Mouse (Mus musculus): ENCODE measurements around the gene Klf16. TPM values are rescaled to one million over a fixed set of nuclear protein-coding genes. Genes with fewer than 3 reads are reported as not detected.

Klf16 gene
- 10.4 and 11.6 TPM in 2 replicates for polyA plus RNA-seq (2015; fragmentation: Nextera tagmentation; extraction: Ambion mirVana)

DNA sequence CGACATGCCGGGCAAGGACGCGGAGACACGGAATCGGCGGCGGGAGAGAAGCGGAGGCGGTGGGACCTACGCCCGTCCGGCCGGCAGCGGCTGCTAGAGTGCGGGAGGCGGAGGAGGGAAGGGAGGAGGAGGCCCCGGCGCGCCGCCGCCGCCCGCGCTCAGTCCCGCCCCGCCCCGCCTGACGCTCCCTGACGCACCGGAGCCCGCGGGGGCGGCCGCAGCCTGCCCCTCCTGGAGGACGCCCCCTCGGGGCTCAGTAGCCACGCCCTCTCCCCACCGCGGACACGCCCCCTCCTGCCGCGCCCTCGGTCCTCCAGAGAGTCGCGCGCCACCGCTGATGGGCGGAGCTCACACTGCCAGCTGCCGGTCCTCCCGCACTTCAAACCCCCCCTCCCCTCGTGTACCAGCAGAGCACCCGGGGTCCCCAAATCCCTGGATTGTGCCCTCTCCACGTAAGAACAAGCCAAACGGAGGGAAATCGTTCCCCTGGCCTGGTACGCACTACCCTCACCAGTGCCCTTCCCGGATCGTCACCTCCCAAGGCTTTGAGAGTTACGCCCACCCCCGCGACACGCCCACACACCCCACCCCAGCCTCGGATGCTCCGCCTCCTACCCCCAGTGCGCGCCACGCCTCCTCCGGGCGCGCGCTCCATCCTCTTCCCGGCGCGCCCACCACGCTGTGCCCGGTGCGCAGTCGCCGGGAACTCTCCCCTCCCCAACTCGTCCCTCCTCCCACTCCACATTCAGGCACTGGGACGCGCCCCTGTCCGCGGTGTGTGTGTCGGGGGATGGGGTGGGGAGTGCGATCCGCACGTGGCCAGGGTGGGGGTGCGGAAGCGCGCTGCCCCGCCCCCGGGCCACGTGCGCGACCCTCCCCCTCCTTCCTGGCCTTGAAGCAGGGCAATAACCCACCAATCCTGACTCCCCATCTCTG, at the start of gene Klf16:
Gene Klf16 (minus strand): TSS at position 127 of the 936 bp plus-strand sequence.
- Histone ChIP-seq H3K4me2 (replicated peaks; ENCODE audit: low read depth, low read length) (peak within 1 kb of the TSS; percentile 97), H3K9me3 (ENCODE audit: low read length) (no peaks in the 10 kb centered on the region), H3K4me1 (ENCODE audit: insufficient read depth, low read length) (peaks cover 43% of the 10 kb centered on the region), H3K27ac (ENCODE audit: low read length) (peak within 1 kb of the TSS; percentile 97), H3K27me3 (ENCODE audit: insufficient read depth, low read length) (no peaks in the 10 kb centered on the region), H3K36me3 (ENCODE audit: insufficient read depth, low read length) (no peaks in the 10 kb centered on the region), H3K9ac (replicated peaks; ENCODE audit: low read length) (peak within 1 kb of the TSS; percentile 87), H3K4me3 (ENCODE audit: low read length) (peak within 1 kb of the TSS; percentile 82)
- peak; percentile 77 for ATAC-seq (ENCODE audit: low FRiP score, low TSS enrichment)
- under 1% methylated on average over 57 of the region's 97 CpGs for WGBS

DNA sequence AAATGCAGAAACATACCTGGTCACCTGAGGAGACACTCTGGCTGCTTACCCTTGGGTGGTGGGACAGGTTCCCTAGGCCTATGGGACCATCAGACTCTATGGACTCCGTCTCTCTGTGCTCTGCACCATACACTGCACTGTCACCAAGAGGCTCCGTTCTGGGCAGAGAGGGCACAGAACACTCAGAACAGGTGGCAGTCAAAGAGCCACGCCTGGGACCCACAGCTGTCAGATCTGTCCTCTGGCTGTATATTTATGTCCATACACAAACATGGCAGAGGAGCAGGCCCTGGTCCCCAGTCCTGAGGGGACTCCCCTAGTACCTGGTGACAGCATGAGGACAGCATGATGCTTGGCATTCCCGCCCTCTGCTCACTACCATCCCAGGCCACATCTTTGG, 48.6 kb upstream of the Klf16 start:
- ATAC-seq (ENCODE audit: low FRiP score, low TSS enrichment): no peak
- Histone ChIP-seq H3K4me2 (replicated peaks; ENCODE audit: low read depth, low read length) (no peak overlapping the region), H3K36me3 (ENCODE audit: insufficient read depth, low read length) (no peaks in the 10 kb centered on the region), H3K27ac (ENCODE audit: low read length) (peak overlapping the region; percentile 29; the same call in 1 of the 2 replicates), H3K27me3 (ENCODE audit: insufficient read depth, low read length) (no peaks in the 10 kb centered on the region), H3K9ac (replicated peaks; ENCODE audit: low read length) (0 out of 2 replicates have a peak overlapping the region, but pooled peaks have one; percentile 16), H3K4me1 (ENCODE audit: insufficient read depth, low read length) (peaks cover 61% of the 10 kb centered on the region), H3K9me3 (ENCODE audit: low read length) (no peaks in the 10 kb centered on the region), H3K4me3 (ENCODE audit: low read length) (no peak overlapping the region)
- WGBS: 81% methylated on average over 4 of the region's 4 CpGs

DNA sequence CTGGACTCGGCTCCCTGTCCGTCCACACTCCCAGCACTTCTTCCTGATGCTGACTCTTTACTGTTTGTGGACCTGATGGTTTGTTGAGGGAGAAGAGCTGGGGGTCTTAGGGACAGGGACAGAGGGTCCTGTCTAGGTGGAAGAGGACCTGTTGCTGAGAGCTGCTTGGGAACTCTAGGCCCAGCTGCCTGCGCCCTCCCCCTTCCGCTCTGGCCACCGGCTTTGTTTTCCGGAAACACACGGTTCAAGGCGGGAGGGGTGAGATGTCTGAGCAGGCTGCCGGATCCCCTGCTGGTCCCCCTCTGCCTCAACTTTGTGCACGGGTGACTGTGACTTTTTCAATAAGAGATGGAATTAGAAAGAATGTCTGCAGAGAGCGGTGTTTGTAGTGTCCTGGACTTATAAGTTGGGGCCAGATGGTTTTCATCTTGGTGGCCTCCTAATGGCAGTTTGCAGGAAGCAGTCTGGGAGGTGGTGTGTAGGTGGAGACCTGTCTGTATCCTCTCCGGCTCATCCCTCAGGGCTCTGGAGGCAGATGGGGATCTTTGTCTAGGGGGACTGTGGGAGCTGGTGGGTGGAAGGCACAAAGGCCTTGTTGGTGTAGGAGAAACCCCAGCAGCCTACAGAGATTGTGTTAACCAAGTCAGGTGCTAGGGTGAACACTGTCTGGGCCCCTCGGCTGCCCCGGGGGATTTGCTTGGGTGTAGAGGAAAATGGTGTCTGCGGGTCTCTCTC, 46.5 kb upstream of the Klf16 start:
- H3K4me2 ChIP-seq (replicated peaks; ENCODE audit: low read depth, low read length): peak overlapping the region; percentile 81
- ATAC-seq (ENCODE audit: low FRiP score, low TSS enrichment): no peak
- no peaks in the 10 kb centered on the region for H3K27me3 ChIP-seq (ENCODE audit: insufficient read depth, low read length)
- H3K9me3 ChIP-seq (ENCODE audit: low read length): no peaks in the 10 kb centered on the region
- 10% methylated on average over 15 of the region's 15 CpGs for WGBS
- H3K27ac ChIP-seq (ENCODE audit: low read length): peak overlapping the region; percentile 92
- peaks cover 54% of the 10 kb centered on the region for H3K4me1 ChIP-seq (ENCODE audit: insufficient read depth, low read length)
- no peaks in the 10 kb centered on the region for H3K36me3 ChIP-seq (ENCODE audit: insufficient read depth, low read length)
- peak overlapping the region; percentile 84 for H3K4me3 ChIP-seq (ENCODE audit: low read length)
- H3K9ac ChIP-seq (replicated peaks; ENCODE audit: low read length): peak overlapping the region; percentile 92

DNA sequence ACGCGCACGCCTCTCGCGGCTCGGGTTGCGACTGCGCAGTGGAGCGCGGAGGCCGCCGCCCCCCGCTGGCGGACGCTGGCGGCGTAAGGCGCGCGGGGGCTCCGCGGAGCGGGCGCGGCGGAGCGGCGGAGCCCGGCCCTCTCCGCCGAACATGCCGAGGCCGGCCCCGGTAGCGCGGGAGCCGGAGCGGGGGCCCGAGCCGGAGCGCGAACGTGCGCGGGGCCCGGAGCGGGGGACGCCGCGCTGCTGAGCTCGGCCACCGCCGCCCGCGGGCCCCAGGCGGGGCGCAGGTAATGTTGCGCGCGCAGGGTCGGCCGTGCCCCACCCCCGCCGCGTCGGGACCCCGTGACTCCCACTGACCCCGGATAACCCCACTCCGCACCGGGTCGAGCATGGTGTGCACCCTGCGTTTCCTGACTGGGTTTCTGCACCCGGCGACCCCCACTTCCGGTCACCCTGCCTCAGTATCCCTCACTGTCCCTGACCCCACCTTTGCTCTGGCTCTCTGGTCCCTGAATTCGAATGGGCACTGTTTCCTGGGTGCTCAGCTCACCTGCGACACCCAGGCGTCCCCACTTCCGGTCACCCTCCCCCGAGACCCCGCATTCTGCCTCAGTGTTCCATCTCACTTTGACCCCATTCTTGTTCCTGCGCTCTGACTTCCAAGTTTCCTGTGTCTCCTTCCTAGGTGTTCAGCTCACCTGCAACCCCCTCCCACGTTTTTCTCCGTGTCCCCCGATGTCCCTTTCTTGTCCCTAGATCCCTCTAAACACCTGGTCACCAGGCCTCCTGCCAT, 45.7 kb upstream of the Klf16 start, which contains the start of gene Csnk1g2:
Gene Csnk1g2 (plus strand): TSS at position 178 of the 796 bp plus-strand sequence.
- H3K27ac ChIP-seq (ENCODE audit: low read length): peak within 1 kb of the TSS; percentile 98
- peaks cover 46% of the 10 kb centered on the region for H3K4me1 ChIP-seq (ENCODE audit: insufficient read depth, low read length)
- H3K9me3 ChIP-seq (ENCODE audit: low read length): no peaks in the 10 kb centered on the region
- H3K4me2 ChIP-seq (replicated peaks; ENCODE audit: low read depth, low read length): peak within 1 kb of the TSS; percentile 82
- peak within 1 kb of the TSS; percentile 84 for H3K4me3 ChIP-seq (ENCODE audit: low read length)
- peak within 1 kb of the TSS; percentile 92 for H3K9ac ChIP-seq (replicated peaks; ENCODE audit: low read length)
- no peaks in the 10 kb centered on the region for H3K27me3 ChIP-seq (ENCODE audit: insufficient read depth, low read length)
- under 1% methylated on average over 72 of the region's 85 CpGs for WGBS
- no peaks in the 10 kb centered on the region for H3K36me3 ChIP-seq (ENCODE audit: insufficient read depth, low read length)
- ATAC-seq (ENCODE audit: low FRiP score, low TSS enrichment): no peak

DNA sequence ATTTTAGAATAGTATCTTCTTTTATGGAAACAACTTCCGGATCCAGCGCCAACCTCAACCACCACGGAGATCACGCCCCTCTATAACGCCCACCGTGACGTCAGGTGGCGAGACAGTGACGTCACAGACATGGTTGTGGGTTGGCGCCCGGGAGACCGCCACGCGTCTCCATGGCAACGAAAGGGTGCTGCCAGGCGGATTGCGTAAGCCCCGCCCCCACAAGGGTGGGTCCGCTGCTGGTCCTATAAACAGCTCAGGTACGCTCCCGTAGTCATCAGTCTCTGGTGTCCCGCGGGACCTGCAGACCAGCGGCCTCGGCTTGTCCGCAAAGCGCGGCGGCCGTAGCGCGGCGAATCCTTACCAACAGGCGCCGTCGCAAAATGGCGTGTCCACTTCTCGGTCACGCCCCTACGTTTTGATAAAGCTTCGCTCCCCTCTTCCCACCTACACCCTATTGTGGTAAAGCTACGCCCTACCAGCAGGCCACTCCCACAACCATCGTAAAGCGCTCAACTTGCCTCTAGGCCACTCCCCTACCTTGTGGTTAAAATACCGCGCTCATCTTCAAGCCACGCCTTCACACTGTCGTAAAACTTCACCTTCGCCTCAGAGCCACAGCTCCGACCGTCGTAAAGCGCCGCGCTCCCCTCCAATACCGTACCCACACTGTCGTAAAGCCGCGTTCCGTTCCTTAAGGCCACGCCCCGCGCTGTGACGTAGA, 45.0 kb upstream of the Klf16 start:
- under 1% methylated on average over 64 of the region's 64 CpGs for WGBS
- Histone ChIP-seq H3K9ac (replicated peaks; ENCODE audit: low read length) (peak overlapping the region; percentile 92), H3K27ac (ENCODE audit: low read length) (peak overlapping the region; percentile 98), H3K4me2 (replicated peaks; ENCODE audit: low read depth, low read length) (peak overlapping the region; percentile 82), H3K4me1 (ENCODE audit: insufficient read depth, low read length) (peaks cover 39% of the 10 kb centered on the region), H3K4me3 (ENCODE audit: low read length) (peak overlapping the region; percentile 84), H3K27me3 (ENCODE audit: insufficient read depth, low read length) (no peaks in the 10 kb centered on the region), H3K36me3 (ENCODE audit: insufficient read depth, low read length) (no peaks in the 10 kb centered on the region), H3K9me3 (ENCODE audit: low read length) (no peaks in the 10 kb centered on the region)
- ATAC-seq (ENCODE audit: low FRiP score, low TSS enrichment): peak; percentile 96

DNA sequence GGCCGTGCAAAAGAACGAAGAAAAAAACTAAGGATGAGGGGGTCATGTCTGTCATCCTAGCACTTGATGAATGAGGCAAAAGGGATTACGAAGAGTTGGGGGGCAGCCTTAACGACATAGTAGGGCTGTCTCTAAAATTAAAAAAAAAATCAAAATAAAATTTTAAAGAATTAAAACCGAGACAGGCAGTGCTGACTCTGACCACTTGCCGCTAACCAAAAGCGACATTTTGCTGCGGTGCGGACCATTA, 44.5 kb upstream of the Klf16 start:
- Histone ChIP-seq H3K9me3 (ENCODE audit: low read length) (no peaks in the 10 kb centered on the region), H3K4me2 (replicated peaks; ENCODE audit: low read depth, low read length) (peak overlapping the region; percentile 82), H3K27ac (ENCODE audit: low read length) (peak overlapping the region; percentile 98), H3K4me1 (ENCODE audit: insufficient read depth, low read length) (peaks cover 37% of the 10 kb centered on the region), H3K27me3 (ENCODE audit: insufficient read depth, low read length) (no peaks in the 10 kb centered on the region), H3K4me3 (ENCODE audit: low read length) (peak overlapping the region; percentile 84), H3K36me3 (ENCODE audit: insufficient read depth, low read length) (no peaks in the 10 kb centered on the region), H3K9ac (replicated peaks; ENCODE audit: low read length) (peak overlapping the region; percentile 68)
- ATAC-seq (ENCODE audit: low FRiP score, low TSS enrichment): no peak
- under 1% methylated on average over 9 of the region's 9 CpGs for WGBS

DNA sequence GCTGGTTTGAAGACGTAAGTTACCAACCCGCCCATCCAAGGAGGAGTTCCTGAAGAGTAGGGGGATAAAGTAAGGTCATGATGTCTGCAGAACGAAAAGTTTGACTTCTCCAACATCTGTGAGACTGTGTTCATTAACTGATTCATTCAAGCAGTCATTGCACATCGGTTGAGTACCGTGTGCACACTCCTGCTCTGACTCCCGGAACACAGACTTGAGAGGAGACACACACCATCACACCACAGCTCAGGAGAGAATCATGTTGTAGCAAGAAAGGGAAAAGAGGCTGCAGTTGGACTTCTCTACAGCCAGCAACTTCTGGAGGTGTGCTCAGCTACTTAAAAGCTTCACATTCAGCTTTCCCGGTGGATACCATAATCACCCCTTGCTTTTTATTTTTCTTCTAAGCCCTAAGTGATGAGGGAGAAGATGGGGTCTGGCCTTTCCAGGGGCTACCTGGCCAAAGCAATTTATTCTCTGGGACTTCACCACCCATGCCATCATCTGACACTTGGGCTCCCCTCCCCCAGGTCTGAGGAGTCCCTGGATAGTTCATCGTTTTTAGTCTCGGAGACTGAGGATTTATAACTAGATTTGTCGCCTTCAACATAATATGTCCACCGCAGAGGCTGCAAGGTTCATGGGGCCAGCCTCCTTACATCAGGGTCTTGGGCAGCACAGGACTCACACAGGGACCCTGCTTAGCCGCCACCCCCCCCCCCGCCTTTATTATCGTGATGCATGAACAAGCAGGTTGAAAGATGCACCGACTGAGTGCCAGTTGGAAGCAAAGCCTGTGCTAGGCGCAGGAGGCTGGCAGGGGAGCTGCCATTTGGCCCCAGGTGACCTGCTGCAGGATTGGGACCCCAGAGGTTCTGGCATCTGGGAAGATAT, 43.9 kb upstream of the Klf16 start:
- peaks cover 31% of the 10 kb centered on the region for H3K4me1 ChIP-seq (ENCODE audit: insufficient read depth, low read length)
- no peaks in the 10 kb centered on the region for H3K36me3 ChIP-seq (ENCODE audit: insufficient read depth, low read length)
- no peak for ATAC-seq (ENCODE audit: low FRiP score, low TSS enrichment)
- H3K9me3 ChIP-seq (ENCODE audit: low read length): no peaks in the 10 kb centered on the region
- H3K4me3 ChIP-seq (ENCODE audit: low read length): peak overlapping the region; percentile 84
- peak overlapping the region; percentile 82 for H3K4me2 ChIP-seq (replicated peaks; ENCODE audit: low read depth, low read length)
- no peaks in the 10 kb centered on the region for H3K27me3 ChIP-seq (ENCODE audit: insufficient read depth, low read length)
- peak overlapping the region; percentile 68 for H3K9ac ChIP-seq (replicated peaks; ENCODE audit: low read length)
- peak overlapping the region; percentile 98 for H3K27ac ChIP-seq (ENCODE audit: low read length)
- 42% methylated on average over 16 of the region's 16 CpGs for WGBS

DNA sequence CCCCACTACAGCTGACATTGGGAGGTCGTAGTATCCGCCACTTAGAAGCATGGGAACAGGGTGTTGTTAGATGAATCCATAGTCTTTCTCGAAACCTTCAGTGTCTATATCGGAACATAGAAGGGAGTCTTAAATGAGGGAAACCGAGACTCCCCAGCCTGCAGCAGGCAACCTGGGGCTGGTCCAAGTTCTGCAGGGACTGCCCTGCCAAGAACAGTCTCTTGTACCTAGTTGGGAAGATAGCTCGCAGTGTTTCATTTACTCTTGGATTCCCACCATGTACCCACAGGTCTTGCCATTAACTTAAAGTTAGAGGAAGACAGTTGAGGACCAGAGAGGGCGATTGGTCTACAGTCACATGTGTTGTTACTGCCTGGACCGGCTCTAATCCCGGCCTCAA, 43.2 kb upstream of the Klf16 start:
- Histone ChIP-seq H3K4me2 (replicated peaks; ENCODE audit: low read depth, low read length) (no peak overlapping the region), H3K4me3 (ENCODE audit: low read length) (no peak overlapping the region), H3K36me3 (ENCODE audit: insufficient read depth, low read length) (peaks cover 4% of the 10 kb centered on the region; the same call in 1 of the 2 replicates), H3K9ac (replicated peaks; ENCODE audit: low read length) (no peak overlapping the region), H3K9me3 (ENCODE audit: low read length) (no peaks in the 10 kb centered on the region), H3K4me1 (ENCODE audit: insufficient read depth, low read length) (peaks cover 24% of the 10 kb centered on the region), H3K27ac (ENCODE audit: low read length) (no peak overlapping the region), H3K27me3 (ENCODE audit: insufficient read depth, low read length) (no peaks in the 10 kb centered on the region)
- 85% methylated on average over 9 of the region's 9 CpGs for WGBS
- ATAC-seq (ENCODE audit: low FRiP score, low TSS enrichment): no peak
